Mouse (Mus musculus): ENCODE data around the gene Tlr7.

DNA sequence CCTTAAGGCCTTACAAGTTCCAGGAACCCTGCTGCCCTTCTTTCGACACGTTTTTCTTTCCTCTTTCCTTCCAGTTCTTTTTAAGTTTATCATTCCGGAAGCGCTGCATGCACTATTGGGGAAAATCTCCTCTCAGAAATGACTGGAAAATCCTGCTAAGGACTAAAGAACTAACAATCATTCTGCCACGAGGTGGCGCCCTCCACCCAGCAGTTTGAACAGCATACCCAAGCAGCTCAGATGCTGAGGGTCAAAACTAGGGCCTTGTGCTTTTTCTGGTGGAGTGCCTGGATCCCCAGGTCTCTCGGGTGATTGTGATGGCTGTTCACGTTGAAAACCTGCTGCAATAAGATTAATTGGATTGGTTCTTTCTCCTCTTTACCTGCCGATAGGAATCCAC, 53.4 kb downstream of the Tlr7 start:
- TF ChIP-seq POLR2A (IDR thresholded peaks at IDR 0.05; ENCODE audit: borderline replicate concordance, extremely low read depth, insufficient read depth, insufficient read length, poor library complexity, severe bottlenecking) (no peak), CTCF (IDR thresholded peaks at IDR 0.05; ENCODE audit: borderline replicate concordance, extremely low read depth, insufficient read depth, insufficient read length) (peak; percentile 78)
